Mouse (Mus musculus): ENCODE measurements around the gene Kcnab2.

- TF ChIP-seq CTCF (IDR thresholded peaks at IDR 0.05; ENCODE audit: insufficient read depth, low read depth, low read length) (no peak), POLR2A (IDR thresholded peaks at IDR 0.05; ENCODE audit: insufficient read depth, low read depth, low read length) (0 out of 2 replicates have a peak, but pooled peaks have one; percentile 0)
Observed at GRCm38 (mm10) chr4:152476427-152477023, 1.1 kb downstream of the Kcnab2 start, which contains the start of gene Nphp4.
